Mouse (Mus musculus) MN1 (cell line): ENCODE measurements around the gene Samd14.
A peak's percentile ranks its signal among the peaks of the same experiment; 100 is the strongest.
"Not testable (repeated sequence)": the region's sequence is repeated elsewhere in the genome, so short reads cannot be mapped to it uniquely, and the experiment has no call there.

Source experiments
- DNase-seq: peaks from one replicate; pipeline ENCODE4 v3.0.0-alpha.2; 2016; ENCODE audit warnings: low spot score

Samd14 gene

DNA sequence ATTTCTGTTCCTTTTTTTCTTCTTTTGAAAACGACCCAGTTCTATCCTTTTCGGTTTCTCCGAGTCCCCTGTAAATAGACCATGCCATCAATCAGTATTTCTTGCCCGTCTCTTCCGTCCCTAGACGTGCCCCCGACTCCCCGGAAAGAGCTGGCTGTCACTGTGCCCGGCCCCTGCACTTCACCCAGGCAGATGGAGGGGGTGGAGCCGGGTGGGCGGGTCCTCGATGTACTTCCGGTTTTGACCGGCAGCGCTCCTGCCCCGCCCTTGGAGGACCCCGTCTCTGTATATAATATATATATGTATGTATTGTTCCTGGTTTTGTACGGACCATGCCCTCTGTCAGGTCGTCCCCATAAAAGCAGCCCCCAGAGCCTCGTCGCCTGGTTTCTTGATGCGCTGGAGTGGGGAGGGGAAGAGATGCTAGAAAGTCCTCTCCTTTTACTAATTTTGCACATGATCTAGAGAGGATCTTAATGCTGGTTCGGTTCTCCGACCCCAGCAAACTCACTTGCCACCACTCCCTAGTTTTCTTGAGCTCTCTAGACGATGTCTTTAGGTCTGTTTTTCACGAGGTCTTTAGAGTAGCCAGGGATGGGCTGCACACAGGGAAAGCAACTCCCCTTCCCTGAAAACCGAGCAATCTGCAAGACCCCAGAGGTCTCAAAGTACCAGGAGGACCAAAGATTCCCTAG, 3.0 kb upstream of the Samd14 start:
- peak; percentile 66 for DNase-seq

DNA sequence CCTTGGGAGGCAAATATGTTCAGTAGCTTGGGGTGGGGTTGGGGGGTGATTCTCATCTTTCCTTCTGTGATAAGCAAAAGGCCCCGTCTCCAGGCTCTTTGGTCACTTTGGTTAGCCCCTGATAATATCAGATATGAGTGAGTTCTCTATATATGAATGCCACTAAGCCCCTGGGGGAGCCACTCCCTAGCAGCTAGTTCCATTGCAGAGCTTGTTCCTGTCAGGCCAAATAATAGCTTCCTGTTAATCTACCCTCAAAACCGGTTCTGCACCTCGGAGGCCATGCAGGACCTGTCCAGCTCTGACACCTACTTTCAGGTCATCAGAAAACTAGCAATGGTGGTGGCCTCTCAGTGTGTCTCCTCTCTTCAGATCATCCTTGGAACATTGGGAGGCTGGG, 2.3 kb upstream of the Samd14 start:
- no peak for DNase-seq

DNA sequence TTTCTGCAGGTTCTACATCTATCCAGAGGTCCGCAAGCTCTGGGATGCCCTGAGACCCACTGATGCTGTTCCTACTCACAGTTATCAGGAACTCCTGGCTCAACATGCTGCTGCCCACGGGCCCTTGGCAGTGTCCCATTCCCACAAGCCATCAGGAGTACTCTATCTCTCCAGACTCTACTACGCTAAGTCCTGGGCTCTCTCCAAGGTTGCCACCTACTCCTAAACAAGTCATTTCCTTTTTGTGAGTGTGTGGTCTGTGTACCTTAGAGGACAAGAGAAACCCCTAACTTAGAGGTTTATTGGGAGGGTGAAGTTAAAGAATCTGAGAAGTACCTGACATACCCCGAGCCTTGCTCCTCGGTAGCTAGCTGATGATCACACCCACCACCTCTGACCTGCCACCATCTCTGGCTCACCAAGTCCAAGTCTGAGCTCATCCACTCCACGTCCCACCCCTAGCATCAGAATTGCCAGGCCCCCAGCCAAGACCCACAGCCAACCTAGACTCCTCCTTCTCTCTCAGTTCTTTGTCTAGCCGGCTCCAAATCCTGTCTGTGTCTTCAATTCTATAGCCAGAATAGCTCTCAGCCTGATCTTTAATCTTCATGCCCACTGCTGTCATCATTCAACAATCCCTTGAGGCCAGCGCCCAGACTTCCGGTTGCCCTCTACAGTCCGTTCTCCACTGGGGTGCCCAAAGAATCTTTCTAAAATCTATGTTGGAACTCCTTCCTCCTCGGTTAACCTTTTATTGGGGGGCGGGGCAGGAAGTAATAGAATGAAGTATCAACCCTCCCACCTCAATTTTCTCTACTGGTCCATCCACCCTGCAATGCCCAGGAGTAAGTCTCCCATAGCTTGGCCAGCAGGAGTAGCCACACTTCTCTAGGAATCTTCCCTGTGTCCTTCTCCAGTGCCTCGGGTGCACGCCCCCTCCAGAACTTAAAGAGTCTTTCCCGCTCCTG, 734 bp upstream of the Samd14 start:
- DNase-seq, result peak; percentile 75

DNA sequence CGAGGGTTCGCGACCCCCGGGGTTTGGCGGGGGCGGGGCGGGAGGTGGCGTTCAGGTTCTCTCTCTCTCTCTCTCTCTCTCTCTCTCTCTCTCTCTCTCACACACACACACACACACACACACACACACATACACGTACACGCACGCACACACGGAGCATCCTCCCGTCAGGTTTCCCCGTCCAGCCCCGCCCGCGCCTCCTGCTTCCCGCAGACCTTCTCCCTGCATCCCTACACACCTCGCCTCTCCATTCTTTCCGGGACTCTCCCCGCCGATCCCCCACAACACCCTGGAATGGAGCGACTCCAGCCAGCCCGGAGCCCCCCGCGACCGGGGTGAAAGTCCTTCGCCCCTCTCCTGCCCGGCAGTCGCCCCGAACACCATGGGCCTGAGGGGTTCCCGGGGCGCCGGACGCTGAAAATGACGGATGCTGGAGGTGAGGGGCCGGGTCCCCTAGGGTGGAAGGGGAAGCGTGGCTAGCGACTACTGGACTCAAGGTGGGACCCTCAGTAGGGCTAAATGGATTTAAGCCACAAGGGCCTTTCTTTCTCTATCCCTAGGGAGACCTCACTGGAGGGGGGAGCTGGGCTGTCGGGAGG, 561 bp downstream of the Samd14 start:
- DNase-seq, result no peak

DNA sequence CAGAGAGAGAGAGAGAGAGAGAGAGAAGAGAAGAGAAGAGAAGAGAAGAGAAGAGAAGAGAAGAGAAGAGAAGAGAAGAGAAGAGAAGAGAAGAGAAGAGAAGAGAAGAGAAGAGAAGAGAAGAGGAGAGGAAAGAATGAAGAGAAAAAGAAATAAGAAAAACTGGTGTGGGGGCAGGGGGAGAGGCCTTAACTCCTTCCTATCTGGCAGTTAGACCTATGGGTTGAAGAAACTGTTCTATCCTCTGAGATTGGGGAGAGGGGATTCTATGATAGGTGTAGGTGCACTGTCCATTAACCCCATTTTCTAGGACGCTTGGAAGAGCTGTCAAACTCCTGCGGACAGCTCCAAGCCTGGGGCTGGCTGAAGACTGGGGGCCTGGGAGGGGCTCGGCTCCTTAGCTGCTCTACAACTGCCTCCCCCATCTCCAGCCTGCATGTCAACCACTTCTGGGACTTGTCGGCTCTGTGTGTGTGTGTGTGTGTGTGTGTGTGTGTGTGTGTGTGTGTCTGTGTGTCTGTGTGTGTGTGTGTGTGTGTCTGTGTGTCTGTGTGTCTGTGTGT, 1.2 kb downstream of the Samd14 start:
- not testable (repeated sequence) for DNase-seq

DNA sequence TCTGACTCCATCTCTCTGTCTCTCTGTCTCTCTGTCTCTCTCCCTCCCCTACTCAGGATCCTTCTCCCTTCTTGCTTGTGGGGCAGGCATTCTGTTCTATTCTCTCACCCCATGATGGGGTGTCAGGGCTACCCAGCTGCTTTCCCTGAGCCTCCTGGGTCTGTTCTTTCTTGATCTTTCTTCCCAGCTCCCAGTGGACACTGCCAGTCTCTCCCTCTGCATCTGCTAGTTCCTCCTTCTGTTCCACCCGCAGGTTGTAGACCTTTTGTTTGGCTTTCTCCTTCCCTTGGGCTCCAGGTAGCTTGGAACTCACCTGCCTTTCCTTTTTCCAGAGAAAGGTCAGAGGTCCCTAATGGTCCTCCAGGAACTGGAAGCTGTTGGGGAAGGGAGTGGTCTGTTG, 1.7 kb downstream of the Samd14 start:
- DNase-seq, result no peak

DNA sequence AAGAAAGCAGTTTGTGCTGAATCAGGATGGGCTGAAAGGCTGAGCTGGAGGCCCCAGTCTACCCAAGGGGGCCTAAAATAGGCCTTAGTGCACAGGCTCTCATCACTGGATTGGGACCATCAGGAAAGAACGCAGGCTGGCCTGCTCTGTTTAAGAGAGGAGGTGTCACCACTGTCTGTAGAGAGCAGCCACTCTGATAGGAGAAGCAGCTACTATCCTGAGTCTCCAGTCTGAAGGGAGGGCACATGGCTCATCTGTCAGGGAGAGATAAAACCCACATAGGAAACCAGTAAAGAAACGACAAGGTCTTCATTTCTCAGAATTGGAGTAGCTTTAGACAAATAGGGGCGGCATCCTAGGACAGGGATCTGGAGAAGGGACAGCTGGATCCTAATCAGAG, 2.4 kb downstream of the Samd14 start:
- DNase-seq, result no peak

DNA sequence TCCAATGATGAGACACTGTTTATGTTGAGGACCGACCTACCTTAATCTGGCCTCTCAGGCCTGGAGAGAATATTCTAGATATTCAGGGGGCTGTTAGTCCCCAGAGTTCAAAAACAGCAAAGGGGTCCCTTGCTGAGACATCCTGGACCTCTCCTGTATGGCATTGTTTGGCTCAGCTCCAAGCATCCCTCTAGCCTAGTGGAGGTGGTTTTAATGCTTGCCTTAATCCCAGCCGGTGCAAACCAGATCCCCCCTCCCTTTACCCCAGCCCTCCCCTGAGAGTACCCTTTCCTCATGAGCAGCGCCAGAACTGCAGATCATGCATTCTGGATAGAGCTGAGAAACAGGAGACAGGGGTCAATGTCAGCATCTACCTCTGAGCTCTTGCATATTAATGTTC, 2.8 kb downstream of the Samd14 start:
- DNase-seq, result no peak

DNA sequence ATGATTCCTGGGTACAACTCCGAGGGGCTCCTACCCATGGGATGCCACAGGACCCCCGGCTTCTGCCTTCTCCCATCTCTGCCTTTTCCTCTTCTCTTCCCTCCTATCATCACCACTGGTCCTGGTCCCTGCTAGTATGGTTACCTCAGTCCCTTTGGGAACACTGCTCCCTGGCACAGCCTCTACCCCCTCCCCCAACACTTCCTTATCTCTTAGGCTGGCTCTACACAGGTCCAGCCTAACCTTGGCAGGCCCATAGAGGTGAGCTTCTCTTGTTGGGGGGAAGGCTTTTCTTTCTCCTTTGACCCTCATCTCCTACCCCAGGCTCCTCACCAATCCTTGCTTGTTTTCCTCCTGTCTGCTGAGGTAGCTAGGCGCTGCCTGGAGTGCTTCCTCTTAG, 5.8 kb downstream of the Samd14 start:
- DNase-seq, result no peak

DNA sequence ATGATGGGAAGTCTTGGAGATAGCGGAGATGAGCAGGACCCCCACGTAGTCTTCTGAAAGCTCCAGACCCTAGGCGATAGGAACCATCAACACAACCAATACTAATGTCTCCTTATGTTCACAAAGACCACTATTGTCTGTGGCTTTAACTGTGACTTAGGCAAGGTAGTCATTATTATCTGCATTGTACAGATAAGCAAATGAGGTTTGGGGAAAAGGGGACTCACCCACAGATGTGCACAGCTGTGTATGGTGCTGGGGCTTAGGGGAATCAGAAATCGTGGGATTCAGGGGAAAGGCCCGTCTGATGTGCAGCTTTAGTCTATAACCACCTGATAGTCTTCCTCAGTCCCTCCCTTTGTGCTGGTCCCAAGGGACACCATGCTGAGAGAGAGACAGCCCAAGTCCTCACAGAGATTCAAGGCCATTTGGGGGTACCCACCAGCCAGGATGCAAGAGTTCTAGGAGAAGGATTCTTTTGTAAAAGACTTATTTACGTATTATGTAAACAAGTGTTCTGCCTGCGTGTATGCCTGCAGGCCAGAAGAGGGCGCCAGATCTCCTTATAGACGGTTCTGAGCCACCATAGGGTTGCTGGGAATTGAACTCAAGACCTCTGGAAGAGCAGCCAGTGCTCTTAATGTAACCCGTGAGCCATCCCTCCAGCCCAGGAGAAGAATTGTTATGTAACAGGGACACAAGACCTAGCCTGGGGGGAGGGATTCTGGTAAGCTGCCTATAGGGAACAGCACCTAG, 12.7 kb downstream of the Samd14 start:
- no peak for DNase-seq

DNA sequence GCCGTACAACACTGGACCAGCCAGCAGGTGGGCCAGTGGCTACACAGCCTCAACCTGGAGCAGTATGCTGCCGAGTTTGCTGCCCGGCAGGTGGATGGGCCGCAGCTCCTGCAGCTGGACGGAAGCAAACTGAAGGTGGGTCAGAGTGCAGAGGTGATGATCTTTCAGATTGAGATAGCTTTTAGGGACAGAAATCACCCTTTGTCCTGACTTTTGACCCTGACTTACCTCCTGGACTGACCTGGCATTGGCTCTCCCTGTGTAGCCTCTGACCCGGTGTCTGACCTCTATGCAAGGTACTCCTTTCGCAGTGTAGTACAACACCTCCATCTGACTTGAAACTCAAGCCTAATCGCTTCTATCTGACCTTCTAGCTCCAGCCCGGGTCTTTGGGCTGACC, 13.8 kb downstream of the Samd14 start:
- DNase-seq, result no peak

DNA sequence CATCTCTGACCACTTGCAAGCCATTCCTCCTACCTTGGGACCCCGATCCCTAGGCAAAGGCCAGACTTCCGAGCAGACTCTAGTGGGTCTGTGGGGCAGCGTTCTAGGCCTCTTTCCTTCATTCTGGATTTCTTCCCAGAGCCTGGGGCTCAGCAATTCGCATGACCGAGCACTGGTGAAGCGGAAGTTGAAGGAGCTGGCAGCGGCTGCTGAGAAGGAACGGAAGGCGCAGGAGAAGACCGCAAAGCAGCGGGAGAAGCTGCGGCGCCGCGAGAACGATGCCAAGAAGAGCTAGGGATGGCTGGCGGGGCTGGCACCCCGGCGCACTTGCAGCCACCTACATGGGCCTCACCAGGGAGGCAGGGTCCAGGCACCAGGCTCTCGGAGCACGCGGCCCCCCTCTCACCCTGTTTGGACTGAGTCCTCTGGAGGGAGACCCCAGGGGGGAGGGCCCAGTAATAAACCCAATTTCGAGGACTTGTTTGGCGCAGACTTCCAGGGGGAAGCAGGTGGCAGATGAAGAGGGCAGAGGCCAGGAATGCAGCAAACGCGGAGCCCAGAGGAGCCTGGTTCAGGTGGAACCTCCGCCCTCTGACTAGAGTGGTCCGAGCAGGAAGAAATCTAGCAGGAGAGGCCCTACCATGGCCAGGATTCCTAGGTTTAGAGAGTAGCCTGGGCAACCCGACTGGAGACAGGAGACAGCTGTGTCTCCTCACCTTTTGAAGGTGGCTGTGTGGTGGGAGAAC, 14.9 kb downstream of the Samd14 start:
- no peak for DNase-seq

DNA sequence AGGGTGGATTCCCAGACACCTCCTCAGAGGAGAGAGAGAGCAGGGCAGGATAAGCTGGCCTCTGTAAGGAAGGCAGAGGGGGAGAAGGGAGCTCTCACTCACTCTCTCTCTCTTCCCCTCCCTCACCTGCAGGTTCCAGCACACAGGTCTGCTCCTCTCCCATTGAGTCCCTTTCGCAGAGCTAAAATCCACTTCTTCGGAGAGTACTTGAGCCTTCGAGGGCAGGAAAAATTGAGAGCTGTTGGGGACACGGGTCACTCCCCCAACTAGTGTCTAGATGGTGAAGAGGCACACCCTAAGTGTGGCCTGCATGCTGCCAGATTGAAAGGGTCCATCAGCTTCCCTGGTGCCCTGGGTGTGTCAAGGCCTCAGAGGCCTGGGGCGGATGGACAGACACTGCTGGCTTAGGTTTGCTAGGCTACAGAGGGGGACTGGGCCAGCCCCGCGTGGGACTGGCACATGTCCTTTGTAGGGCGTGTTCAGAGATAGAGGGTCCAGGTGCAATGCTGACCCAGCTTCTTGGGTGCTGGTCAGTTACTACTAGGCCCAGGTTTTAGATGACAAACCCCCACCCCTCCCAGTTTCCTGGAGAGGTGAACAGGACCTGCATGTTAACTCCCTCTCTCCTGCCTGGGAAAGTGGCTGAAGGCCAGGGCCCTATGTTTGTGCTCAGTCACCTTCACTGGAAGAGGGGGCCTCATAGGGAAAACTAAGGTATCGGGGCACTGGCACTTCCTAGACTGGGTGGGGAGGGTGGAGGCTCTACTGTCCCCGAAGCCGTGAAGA, 15.7 kb downstream of the Samd14 start:
- no peak for DNase-seq

DNA sequence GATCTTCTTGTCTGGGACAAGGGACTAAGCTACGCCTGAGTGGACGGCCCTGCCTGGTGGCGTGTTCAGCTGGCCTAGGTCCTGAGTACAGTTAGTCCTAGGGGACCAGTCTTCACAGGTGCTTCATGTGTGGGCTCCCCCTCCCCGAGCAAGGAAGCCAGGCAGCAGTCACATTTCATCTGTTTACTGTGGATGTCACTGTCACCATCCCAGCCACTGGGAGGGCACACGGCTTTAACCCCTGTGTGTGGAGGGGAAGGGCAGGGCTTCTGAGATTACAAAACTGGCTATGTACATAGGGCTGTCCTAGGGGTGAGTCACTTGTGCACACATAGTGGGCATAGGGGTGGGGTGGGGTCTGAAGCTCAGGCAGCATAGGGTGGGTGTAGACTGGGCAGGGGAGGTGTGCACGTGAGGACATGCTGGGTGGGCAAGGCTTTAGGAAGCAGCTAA, 16.4 kb downstream of the Samd14 start:
- DNase-seq, result no peak

DNA sequence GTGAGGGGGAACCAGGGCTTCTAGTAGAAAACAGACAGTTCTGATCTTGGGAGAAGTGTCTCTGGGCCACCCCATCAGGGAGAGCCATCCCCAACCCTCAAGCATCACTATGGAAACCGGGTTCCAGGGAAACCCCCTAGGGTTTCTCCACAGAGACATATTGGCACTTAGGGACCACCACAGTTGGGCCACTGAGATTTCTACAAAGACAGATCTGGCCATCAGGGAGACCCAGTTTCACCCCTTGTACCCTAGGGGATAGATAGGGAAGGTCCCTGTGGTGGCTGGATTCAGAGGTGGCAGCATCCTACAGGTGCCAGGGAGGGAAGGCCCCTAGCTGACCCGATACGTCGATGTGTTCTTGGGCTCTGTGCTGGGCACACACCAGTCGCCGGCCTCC, 17.2 kb downstream of the Samd14 start:
- DNase-seq, result no peak

DNA sequence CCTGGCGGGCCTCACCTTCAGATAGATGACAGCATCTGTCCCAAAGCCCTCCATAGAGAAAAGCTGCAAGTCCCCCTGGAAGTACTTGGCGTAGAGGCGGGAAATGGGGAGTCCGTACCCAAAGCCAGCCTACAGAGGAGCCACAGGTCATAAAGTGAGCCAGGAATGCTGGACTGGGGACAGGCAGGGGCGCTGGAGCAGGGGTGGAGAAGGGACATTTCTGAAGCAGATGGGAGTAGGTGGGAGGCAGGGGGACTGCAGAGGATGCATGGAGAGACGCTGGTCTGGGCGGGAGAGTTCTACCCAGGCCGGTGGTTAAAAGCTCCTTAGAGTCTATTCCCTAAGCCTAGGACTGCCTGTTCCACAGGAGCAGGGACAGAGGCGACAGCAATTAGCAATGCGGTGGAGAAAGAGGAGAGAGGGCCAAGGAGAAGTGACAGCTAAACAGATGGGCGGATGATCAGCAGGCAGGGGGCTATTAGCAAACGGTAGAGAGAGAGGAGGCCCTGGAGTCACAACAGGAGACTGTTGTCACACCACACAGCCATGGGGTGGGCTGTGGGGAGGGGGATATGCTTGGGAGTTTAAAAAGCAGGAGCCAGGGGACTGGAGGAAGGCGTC, 18.3 kb downstream of the Samd14 start:
- no peak for DNase-seq

DNA sequence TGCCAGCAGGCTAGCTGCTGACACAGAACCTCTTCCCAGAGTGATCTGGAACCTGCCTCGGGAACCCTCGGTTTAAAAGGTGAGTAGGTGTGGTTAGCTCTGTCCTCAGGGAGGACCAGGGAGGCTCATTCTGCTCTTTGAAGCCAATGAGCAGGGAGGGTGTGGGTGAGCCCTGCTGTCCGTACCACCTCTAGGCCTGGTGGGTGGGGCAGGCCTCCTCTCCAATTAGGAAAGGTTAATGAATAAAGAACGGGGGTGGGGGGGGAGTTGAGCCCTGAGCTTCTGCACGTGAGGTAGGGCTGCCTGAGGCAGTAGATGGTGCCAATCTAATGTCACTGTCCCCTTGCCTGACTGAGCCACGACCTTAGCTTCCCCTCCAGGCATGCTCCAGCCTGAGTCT, 23.3 kb downstream of the Samd14 start:
- DNase-seq, result no peak

DNA sequence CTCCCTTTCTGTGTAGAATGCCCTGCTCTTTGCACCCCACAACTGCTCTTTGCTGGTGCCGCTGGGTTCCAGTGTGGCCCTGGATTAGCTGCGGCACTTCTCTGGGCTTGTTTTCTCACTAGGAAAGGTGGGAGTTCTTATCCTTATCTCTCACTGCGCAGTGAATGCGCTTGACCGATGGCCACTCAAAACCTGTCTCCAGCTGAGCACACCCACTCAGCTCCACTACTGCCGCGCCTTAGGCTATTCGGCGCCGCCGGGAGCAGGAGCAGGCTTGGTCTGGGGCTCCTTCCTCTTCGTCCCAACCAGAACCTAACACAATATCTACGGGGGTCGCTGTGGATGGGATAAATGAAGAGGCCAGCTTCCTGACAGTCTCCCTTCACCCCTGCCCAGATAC, 23.9 kb downstream of the Samd14 start:
- no peak for DNase-seq

DNA sequence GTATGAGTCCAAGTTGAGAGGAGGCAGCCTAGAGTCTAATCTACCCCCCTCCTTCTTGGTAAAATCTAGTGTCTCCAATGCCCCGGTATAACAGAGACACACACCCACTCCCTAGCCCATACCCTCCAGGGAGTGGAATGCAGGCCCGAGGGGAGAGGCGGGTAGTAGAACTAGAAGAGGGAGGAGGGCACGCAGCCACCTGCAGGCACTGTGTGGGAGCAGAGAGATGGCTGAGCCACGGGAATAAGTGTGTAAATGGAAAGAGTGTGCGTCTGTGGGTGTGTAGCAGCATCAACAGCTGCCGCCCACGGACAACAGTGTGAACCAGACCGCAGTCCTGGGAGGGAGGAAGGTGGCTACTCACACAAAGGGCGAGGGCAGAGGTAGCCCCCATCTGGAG, 25.2 kb downstream of the Samd14 start:
- DNase-seq, result no peak

DNA sequence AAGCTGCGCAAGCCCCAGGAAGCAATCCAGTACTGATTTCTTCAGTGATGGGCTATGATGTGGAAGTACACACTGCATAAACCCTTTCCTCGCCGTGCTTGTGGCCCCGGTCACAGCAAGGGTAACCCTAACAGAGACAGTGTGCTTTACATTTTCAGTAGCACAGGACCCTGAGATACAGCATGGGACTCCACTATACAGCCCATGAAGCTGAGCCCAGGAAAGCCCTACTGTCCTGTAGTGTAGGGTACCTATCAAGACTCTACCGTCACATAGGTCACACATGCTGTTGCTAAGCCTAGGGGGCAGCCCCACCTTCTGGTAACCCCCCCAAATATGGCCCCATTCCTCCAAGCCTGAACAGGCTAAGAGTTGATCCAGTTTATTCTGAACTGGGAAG, 26.8 kb downstream of the Samd14 start:
- DNase-seq, result no peak
